Mouse (Mus musculus): ENCODE measurements at regions not wholly inside any gene's neighbourhood (a gene's known extent, or its start where the extent isn't known, plus 50 kb on each side); places are given as distances from the start of the nearest gene placed in this dataset.

DNA sequence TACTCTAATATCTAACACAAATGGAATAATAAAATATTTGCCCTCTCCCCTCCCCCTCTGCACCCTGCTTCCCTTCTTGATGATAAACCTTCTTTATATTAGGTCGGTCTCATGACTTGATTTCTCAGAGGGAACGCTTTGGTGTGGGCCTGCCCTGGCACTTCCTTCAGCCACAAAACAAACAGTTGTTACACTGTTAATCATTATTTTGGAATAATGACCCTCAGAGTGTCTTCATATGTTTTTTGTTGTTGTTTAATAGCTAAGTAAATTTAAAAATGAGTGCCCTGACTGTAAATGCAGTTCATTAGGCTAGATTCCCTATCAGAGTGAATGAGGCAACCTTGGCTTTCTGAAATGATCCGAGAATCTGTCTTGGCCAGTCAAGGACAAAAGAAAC is 167.8 kb downstream of the Ly86 start:
- TF ChIP-seq NANOG (IDR thresholded peaks at IDR 0.05; ENCODE audit: borderline replicate concordance, low read length): no peak
- TF ChIP-seq CTCF (conservative IDR thresholded peaks at IDR 0.05; ENCODE audit: low read length): no peak
